Mouse (Mus musculus) liver, embryonic 16.5 days (tissue): ENCODE measurements at regions not wholly inside any gene's neighbourhood (a gene's known extent, or its start where the extent isn't known, plus 50 kb on each side); places are given as distances from the start of the nearest gene placed in this dataset.

Source experiments
- ATAC-seq: fragments of 200-750 bp; cut with Nextera tagmentation; 2 replicates; pipeline ENCODE4 v1.8.0; 2017; ENCODE audit warnings: low read depth, mild to moderate bottlenecking, moderate number of reproducible peaks, moderate library complexity
- H3K27ac ChIP-seq: fragments of 300-500 bp; sonication (generic); 2 replicates; pipeline ENCODE4 v1.5.1; 2014; ENCODE audit warnings: mild to moderate bottlenecking, low read length
- H3K27me3 ChIP-seq: fragments of 300-500 bp; sonication (generic); 2 replicates; pipeline ENCODE4 v1.6.1; 2014; ENCODE audit warnings: low read depth, low read length, mixed read lengths; ENCODE audit not compliant: control insufficient read depth, insufficient read depth
- H3K36me3 ChIP-seq: fragments of 300-500 bp; sonication (generic); 2 replicates; pipeline ENCODE4 v1.6.1; 2014; ENCODE audit warnings: mild to moderate bottlenecking; ENCODE audit not compliant: control insufficient read depth, insufficient read depth
- H3K4me1 ChIP-seq: fragments of 300-500 bp; sonication (generic); 2 replicates; pipeline ENCODE4 v1.6.1; 2014; ENCODE audit warnings: low read depth, low read length, mixed read lengths; ENCODE audit not compliant: control insufficient read depth
- H3K4me2 ChIP-seq: fragments of 300-500 bp; sonication (generic); 2 replicates; pipeline ENCODE4 v1.6.1; 2014; ENCODE audit warnings: low read depth, low read length, mixed read lengths
- H3K4me3 ChIP-seq: fragments of 300-500 bp; sonication (generic); 2 replicates; pipeline ENCODE4 v1.5.1; 2014; ENCODE audit warnings: low read depth, mild to moderate bottlenecking, low read length
- H3K9ac ChIP-seq: fragments of 300-500 bp; sonication (generic); 2 replicates; pipeline ENCODE4 v1.6.1; 2014; ENCODE audit warnings: low read depth, low read length
- H3K9me3 ChIP-seq: fragments of 300-500 bp; sonication (generic); replicated peaks from 2 replicates; pipeline ENCODE4 v1.6.1; 2016; ENCODE audit warnings: low read length; ENCODE audit not compliant: control insufficient read depth
- WGBS: fragments of 180-500 bp; shearing (Covaris S2); extraction: QIAGEN DNeasy Blood & Tissue Kit; methylation state at CpG from one replicate; pipeline ENCODE4 v1.1.7; 2014; ENCODE audit not compliant: insufficient replicate concordance; 5-methylcytosine and 5-hydroxymethylcytosine counted together

DNA sequence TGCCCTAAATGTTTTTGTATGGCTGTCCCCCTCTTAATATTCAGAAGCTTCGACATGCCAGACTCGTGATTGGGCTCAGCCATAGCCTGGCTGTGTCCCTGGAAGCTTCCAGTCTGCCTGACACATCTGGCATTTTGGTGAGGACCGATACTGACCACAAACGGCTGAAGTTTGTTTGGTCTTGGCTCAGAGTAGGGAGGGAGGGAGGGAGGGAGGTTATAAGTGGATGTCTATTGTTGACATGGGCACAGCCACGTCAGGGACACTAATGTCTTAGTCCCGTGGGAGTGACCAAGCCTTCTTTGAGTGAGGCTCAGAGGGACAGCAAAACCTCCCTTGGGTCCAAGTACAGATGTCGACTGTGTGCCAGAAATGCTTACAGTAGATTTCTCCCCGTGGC lies 151.7 kb downstream of the Chst1 start:
- no peak for ATAC-seq
- H3K27ac ChIP-seq: no peak overlapping the region

DNA sequence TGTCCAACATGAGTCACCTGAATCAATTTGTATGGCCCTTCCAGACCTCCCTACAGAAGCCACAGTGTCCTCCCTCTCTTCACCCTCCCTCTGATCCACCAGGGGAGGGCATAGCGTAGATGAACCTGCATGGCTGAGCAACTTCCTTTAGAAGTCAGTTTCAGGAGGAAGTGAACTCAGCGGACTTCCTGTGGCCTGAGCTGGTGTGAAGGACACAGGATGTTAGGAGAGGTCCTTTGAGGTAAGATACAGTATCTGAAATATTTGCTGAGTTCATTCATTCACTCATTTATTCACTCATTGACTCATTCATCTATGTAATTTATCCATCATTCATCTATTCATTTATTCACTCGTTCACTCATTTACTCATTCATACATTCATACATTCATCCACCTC lies 152.6 kb downstream of the Chst1 start:
- Histone ChIP-seq H3K4me2 (no peak overlapping the region), H3K9me3 (no peaks in the 10 kb centered on the region), H3K4me3 (no peak overlapping the region), H3K27me3 (no peaks in the 10 kb centered on the region), H3K4me1 (no peaks in the 10 kb centered on the region), H3K27ac (no peak overlapping the region), H3K9ac (no peak overlapping the region), H3K36me3 (no peaks in the 10 kb centered on the region)
- ATAC-seq: no peak
- 34% methylated on average over 3 of the region's 3 CpGs for WGBS

More for the DNA sequence above, 151.7 kb downstream of the Chst1 start:
- H3K9me3 ChIP-seq: no peaks in the 10 kb centered on the region
- 23% methylated on average over 8 of the region's 8 CpGs for WGBS
- H3K4me2 ChIP-seq: no peak overlapping the region
- no peaks in the 10 kb centered on the region for H3K36me3 ChIP-seq
- H3K9ac ChIP-seq: no peak overlapping the region
- H3K27me3 ChIP-seq: no peaks in the 10 kb centered on the region
- H3K4me3 ChIP-seq: no peak overlapping the region
- no peaks in the 10 kb centered on the region for H3K4me1 ChIP-seq

DNA sequence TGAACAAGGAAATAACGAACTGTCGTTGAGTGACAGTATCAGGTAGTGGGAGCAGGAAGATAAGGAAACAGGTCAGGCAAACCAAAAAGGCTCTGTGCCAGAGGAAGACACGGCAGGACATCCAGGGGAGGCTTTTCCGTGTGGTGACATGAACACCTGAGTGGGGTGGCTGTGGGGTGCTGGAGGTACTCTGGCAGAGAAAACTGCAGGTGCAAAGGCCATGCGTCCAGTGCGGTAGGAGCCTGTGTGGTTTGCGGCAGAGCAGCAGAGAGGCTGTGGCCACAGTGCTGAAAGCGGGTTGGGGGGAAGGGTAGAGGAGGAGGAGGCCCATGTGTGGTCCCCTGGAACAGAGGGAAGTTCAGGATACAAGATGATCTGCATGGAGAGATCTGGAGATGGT lies 153.3 kb downstream of the Chst1 start:
- Histone ChIP-seq H3K9ac (no peak overlapping the region), H3K4me3 (no peak overlapping the region), H3K27me3 (no peaks in the 10 kb centered on the region), H3K27ac (no peak overlapping the region), H3K4me2 (no peak overlapping the region), H3K36me3 (no peaks in the 10 kb centered on the region), H3K9me3 (no peaks in the 10 kb centered on the region), H3K4me1 (no peaks in the 10 kb centered on the region)
- ATAC-seq: no peak
- 63% methylated on average over 8 of the region's 8 CpGs for WGBS

- H3K36me3 ChIP-seq: no peaks in the 10 kb centered on the region
- 63% methylated on average over 10 of the region's 10 CpGs for WGBS
- no peak for ATAC-seq
- no peak overlapping the region for H3K27ac ChIP-seq
- H3K4me3 ChIP-seq: no peak overlapping the region
- H3K27me3 ChIP-seq: no peaks in the 10 kb centered on the region
- no peaks in the 10 kb centered on the region for H3K4me1 ChIP-seq
- no peak overlapping the region for H3K9ac ChIP-seq
- H3K4me2 ChIP-seq: no peak overlapping the region
- H3K9me3 ChIP-seq: no peaks in the 10 kb centered on the region
These were observed 155.2 kb downstream of the Chst1 start for GRCm38 (mm10) chr2:92754505-92755280.

- 72% methylated on average over 1 of the region's 1 CpGs for WGBS
- ATAC-seq: no peak
- H3K4me1 ChIP-seq: no peaks in the 10 kb centered on the region
- H3K27me3 ChIP-seq: no peaks in the 10 kb centered on the region
- H3K27ac ChIP-seq: no peak overlapping the region
- H3K4me3 ChIP-seq: no peak overlapping the region
- H3K4me2 ChIP-seq: no peak overlapping the region
- no peaks in the 10 kb centered on the region for H3K9me3 ChIP-seq
- H3K36me3 ChIP-seq: no peaks in the 10 kb centered on the region
- no peak overlapping the region for H3K9ac ChIP-seq
These were observed 157.0 kb downstream of the Chst1 start for GRCm38 (mm10) chr2:92756491-92756890.

DNA sequence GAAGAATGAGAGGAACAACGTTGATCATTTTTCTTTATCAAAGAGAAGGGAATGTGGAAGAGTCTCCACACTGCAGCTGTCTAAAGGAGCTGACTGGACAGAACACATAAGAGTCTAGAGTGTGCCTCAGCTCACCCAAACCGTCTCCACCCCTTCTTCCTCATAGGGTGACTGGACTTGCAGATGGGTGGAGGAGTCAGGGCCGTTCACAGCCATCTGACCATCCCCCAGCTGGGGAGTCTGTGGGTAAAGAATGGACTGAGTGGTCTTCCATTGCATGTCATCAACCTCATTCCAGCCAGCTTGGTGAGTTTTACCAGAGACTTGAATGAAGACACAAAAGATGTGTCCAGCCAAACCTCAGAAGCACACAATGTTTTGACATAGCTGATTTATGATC lies 156.1 kb upstream of the Syt13 start:
- Histone ChIP-seq H3K4me2 (no peak overlapping the region), H3K4me1 (no peaks in the 10 kb centered on the region), H3K4me3 (no peak overlapping the region), H3K27ac (no peak overlapping the region), H3K9ac (no peak overlapping the region), H3K27me3 (no peaks in the 10 kb centered on the region), H3K36me3 (no peaks in the 10 kb centered on the region), H3K9me3 (no peaks in the 10 kb centered on the region)
- no peak for ATAC-seq
- 41% methylated on average over 3 of the region's 3 CpGs for WGBS

GRCm38 (mm10) chr2:92763881-92764635 lies 150.8 kb upstream of the Syt13 start:
- 67% methylated on average over 1 of the region's 1 CpGs for WGBS
- H3K4me3 ChIP-seq: no peak overlapping the region

DNA sequence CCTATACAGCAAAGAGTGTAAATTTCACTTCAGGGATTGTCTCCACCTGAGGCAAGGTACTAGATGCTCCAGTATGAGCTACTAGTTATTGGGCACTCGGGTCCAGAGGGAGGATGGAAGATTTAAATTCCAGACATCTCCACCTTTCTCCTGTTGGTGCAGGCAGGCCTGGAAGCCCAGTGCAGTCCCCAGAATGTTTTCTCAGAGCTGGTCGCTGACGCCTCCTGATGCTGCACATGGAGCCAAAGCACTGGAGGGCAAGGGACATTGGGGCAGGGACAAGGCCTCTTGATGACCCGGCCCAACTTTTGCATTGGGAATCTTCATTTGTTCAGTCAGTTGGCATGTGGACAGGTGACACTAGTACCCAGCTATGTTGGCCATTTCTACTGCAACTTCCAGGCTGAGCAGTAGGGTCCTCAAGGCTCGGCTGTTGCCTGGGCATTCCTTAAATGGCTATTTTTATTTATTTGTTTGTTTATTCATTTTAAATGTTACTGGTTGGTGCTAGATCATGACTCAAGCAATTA lies 147.4 kb upstream of the Syt13 start:
- no peaks in the 10 kb centered on the region for H3K9me3 ChIP-seq
- WGBS: 50% methylated on average over 5 of the region's 5 CpGs
- ATAC-seq: no peak
- no peak overlapping the region for H3K4me2 ChIP-seq
- no peaks in the 10 kb centered on the region for H3K27me3 ChIP-seq
- no peak overlapping the region for H3K4me3 ChIP-seq
- no peaks in the 10 kb centered on the region for H3K36me3 ChIP-seq
- no peak overlapping the region for H3K9ac ChIP-seq
- no peak overlapping the region for H3K27ac ChIP-seq
- no peaks in the 10 kb centered on the region for H3K4me1 ChIP-seq

More at GRCm38 (mm10) chr2:92763881-92764635, 150.8 kb upstream of the Syt13 start:
- Histone ChIP-seq H3K27ac (no peak overlapping the region), H3K36me3 (no peaks in the 10 kb centered on the region), H3K27me3 (no peaks in the 10 kb centered on the region), H3K9ac (no peak overlapping the region), H3K9me3 (no peaks in the 10 kb centered on the region), H3K4me1 (no peaks in the 10 kb centered on the region), H3K4me2 (no peak overlapping the region)
- ATAC-seq: no peak

- no peaks in the 10 kb centered on the region for H3K4me1 ChIP-seq
- H3K9me3 ChIP-seq: no peaks in the 10 kb centered on the region
- H3K36me3 ChIP-seq: no peaks in the 10 kb centered on the region
- no peak for ATAC-seq
- no peak overlapping the region for H3K27ac ChIP-seq
- H3K4me2 ChIP-seq: no peak overlapping the region
- no peaks in the 10 kb centered on the region for H3K27me3 ChIP-seq
- H3K9ac ChIP-seq: no peak overlapping the region
- H3K4me3 ChIP-seq: no peak overlapping the region
- 33% methylated on average over 2 of the region's 2 CpGs for WGBS
These were observed 146.8 kb upstream of the Syt13 start for GRCm38 (mm10) chr2:92768088-92768487.
